Mouse (Mus musculus): Measurements from ENCODE around the gene 9130409I23Rik.
A peak's percentile ranks its signal among the peaks of the same experiment; 100 is the strongest.
"Not testable (repeated sequence)": the region's sequence is repeated elsewhere in the genome, so short reads cannot be mapped to it uniquely, and the experiment has no call there.

9130409I23Rik gene

GRCm38 (mm10) chr1:181035015-181035778 lies 15.8 kb upstream of the 9130409I23Rik start:
- DNase-seq = not testable (repeated sequence)

- DNase-seq = no peak
These were observed 13.4 kb upstream of the 9130409I23Rik start for GRCm38 (mm10) chr1:181037623-181038022.

GRCm38 (mm10) chr1:181039652-181040051 lies 11.4 kb upstream of the 9130409I23Rik start:
- DNase-seq = peak; percentile 55

- DNase-seq = no peak
These were observed 3.5 kb upstream of the 9130409I23Rik start for GRCm38 (mm10) chr1:181047520-181047919.

GRCm38 (mm10) chr1:181049328-181049842 lies 1.7 kb upstream of the 9130409I23Rik start:
- no peak for DNase-seq

GRCm38 (mm10) chr1:181052898-181053297 lies 1.9 kb downstream of the 9130409I23Rik start:
- no peak for DNase-seq

- DNase-seq = no peak
These were observed 10.9 kb downstream of the 9130409I23Rik start for GRCm38 (mm10) chr1:181061784-181062485.

GRCm38 (mm10) chr1:181063991-181064390 lies 13.0 kb downstream of the 9130409I23Rik start:
- DNase-seq = peak; percentile 55

GRCm38 (mm10) chr1:181064648-181065047 lies 13.6 kb downstream of the 9130409I23Rik start:
- DNase-seq = peak; percentile 17

GRCm38 (mm10) chr1:181068344-181068743 lies 17.3 kb downstream of the 9130409I23Rik start:
- DNase-seq = no peak

GRCm38 (mm10) chr1:181069671-181070070 lies 18.6 kb downstream of the 9130409I23Rik start:
- DNase-seq = no peak

GRCm38 (mm10) chr1:181073075-181073474 lies 22.0 kb downstream of the 9130409I23Rik start:
- no peak for DNase-seq

- no peak for DNase-seq
These were observed 33.0 kb downstream of the 9130409I23Rik start for GRCm38 (mm10) chr1:181084021-181084420.

- no peak for DNase-seq
These were observed 39.0 kb downstream of the 9130409I23Rik start for GRCm38 (mm10) chr1:181090048-181090447.
